Mouse (Mus musculus) right cerebral cortex, postnatal 4 days (tissue): ENCODE results near the gene Trim25.
"Not testable (repeated sequence)": the region's sequence is repeated elsewhere in the genome, so short reads cannot be mapped to it uniquely, and the experiment has no call there.

ENCODE experiments used
- DNase-seq: peaks from one replicate; pipeline ENCODE4 v3.0.0-alpha.2; 2022

Trim25 gene

DNA sequence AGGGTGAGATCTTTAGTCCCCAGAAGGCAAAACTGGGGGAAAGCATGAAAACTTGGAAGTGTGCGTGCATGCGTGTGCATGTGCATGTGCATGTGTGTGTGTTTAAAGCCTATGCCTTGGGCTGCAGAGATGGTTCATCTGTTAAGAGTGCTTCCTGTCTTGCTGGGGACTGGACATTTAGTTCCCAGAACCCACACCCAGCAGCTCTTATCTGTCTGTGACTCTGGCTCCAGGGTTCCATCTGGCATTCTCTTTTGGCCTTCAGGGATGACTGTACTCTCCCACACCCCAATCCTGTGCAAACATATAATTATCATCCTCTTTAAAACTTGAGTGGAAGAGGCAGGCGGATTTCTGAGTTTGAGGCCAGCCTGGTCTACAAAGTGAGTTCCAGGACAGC, 26.9 kb downstream of the Trim25 start:
- DNase-seq: no peak

DNA sequence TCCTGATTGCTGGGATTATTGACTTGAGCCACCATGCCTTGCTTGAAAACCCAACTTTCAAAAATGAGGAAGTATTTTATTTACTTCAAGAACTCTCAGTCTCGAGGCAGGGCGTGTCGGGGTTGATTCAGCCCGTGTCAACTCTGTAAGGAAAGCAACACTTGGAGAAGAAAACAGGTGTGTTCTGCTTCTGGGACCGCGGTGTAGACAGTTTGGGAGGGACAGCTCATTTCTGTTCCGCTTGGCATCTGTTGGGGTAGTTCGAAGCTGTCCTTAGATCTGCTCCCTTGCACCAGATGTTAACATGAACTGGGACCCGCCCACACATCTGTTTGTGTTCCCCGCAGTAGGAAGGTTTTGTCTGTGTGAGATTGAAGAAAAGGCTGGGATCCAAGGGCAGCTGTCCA, 28.8 kb downstream of the Trim25 start:
- no peak for DNase-seq

DNA sequence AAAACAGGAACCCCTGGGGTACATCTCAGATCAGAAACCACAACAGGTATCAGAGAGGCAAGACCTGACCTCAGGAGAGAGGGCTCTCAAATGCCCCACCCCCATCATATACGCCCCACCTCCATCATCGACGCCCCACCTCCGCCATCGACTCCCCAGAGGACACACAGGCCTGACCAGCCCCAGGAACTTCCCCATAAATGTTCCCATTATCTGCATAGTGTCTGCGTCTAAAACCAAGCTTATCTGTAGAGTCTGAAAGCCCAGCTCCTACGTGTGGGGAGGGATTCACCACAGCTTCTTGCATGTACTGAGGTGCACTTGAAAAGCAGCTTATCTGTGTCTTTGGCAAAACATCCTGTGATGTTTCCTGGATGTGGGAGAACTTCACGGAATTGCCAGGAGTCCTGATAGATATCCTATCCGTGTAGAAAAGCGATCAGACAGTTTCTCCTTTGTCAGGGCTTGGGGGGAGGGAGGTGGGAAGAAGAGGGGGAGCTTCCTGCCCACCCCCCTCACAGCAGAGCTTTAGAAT, 29.8 kb downstream of the Trim25 start:
- DNase-seq: no peak

DNA sequence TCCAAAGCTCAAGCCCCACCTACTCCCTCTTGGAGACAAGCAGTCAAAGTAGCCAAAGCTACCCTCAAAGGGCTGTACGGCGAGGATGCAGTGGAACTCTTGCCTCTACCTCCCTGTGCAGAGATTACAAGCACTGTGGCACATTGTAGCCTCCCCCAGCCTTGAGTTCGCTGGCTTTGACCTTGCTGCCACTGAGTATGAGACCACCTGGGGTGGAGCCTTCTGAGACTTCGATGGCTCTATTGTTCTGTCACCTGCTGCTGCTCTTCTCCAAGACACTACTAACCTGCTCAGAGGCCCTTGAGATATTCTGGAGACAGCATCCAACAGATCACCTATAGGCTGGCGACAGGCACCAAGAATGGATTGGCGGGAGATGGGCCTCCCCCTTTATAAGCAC, 31.4 kb downstream of the Trim25 start:
- DNase-seq: no peak

DNA sequence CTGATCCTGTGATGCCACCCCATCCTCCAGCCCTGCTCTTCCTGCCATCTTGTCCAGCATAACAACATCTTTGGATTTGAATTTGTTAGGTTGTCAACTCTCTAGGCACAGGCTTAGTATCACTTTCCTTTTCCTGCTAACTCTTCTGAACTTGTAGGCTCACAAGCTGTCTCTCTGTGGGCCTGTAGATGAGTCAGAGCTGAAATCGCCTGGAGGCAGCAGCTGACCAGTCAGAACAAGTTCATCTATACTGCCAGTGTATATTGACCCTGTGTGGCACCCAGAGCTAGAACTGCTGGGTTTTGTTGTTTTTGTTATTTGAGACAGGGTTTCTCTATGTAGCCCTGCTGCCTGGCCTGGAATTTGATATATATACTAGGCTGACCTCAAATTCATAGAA, 32.0 kb downstream of the Trim25 start:
- no peak for DNase-seq

DNA sequence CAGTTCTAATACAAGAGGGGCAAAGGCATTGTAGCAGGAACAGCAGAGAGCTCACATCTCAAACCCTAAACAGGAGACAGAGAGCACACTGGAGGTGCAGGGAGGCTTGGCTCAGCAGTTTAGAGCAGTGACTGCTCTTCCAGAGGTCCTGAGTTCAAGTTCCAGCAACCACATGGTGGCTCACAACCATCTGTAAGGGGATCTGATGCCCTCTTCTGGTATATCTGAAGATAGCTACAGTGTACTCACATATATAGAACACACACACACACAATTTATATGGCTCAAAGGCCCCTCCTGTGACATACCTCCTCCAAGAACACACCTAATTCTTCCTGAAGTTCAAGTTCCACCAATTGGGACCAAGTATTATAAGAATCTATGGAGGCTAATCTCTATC, 35.4 kb downstream of the Trim25 start:
- DNase-seq: no peak

DNA sequence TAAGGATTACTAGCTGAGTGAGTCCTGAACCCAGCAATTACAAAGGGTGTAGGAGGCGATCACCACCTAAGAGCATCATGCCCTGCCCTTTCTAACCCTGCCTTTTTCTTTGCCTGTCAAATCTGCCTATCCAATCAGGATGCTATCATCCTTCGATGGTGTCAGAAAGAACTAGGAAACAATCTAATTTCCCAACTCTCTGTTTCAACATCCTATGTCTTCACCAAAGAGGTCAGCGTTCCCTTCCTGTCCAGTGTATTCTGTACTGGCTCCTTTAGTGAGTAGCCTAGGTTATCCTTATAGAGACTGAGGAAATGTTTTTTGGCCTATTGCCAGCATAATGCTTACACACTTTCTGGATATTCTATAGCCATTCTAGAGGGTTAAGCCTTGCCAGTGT, 36.4 kb downstream of the Trim25 start:
- no peak for DNase-seq

DNA sequence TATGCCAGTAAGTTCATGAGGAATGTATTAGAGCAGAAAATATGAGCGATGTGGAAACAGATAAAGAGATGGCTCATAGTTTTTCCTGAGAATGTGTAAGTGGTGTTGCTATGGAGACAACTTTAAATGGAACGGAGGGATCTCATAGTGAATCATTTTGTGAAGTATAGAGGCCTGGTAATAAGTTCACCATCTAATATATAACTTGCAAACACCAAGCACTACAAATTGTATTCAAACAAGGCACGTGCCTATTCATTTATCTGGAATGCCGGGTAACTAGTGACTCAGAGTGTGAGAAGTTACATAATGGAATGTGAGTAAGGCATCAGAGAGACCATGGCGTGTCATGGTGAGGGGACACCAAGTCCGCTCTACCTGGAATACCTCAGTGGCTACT, 39.3 kb downstream of the Trim25 start:
- no peak for DNase-seq

DNA sequence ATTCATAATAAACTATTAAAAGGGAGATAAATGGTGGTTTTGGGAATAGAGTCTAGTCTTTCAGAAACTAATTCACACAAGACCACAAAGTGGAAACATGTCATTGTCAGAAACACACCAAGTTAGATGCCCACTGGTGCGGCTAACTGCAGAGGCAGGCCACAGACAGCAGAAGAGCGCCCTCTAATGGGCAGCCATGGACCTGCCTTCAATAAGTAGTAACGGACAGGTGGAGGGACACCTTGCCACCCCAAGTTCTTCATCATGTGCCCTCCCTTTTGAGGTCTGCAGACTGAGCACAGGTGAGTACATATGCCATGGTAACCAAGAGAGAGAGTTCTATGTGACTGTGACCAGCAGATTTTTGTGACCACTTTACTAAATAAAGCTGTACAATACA, 40.1 kb downstream of the Trim25 start:
- DNase-seq: peak; percentile 35

DNA sequence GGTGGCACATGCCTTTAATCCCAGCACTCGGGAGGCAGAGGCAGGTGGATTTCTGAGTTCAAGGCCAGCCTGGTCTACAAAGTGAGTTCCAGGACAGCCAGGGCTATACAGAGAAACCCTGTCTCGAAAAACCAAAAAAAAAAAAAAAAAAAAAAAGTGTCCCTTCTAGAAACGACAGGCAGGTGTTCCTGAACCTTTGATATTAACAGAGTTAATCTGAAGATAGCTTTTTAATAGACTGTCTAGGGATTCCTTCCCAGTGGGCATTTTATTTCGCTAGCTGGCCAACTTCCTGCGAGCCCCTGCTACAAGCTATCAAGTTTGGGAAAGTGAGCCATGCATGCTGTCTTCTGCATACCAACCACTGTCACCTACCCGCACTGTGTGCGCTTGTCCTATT, 41.9 kb downstream of the Trim25 start:
- DNase-seq: not testable (repeated sequence)

DNA sequence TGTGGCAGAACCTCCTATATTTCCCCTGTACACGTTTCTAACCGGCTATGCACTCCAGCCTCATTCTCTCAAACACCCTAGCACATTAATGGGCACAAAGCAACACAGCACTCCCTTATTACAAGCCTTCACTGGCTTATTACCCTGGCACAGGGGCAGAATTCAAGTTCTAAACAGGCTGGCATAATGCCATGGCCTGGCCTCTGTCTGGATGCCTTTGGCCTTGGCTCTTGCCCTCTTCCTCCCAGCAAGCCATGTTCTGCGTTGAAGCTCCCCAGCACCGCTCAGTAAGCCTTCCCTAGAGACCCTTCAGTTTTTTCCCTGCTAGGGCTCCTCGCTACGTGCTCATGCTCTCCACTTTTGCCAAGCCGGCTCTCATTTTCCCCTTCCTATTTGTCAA, 43.9 kb downstream of the Trim25 start:
- no peak for DNase-seq

DNA sequence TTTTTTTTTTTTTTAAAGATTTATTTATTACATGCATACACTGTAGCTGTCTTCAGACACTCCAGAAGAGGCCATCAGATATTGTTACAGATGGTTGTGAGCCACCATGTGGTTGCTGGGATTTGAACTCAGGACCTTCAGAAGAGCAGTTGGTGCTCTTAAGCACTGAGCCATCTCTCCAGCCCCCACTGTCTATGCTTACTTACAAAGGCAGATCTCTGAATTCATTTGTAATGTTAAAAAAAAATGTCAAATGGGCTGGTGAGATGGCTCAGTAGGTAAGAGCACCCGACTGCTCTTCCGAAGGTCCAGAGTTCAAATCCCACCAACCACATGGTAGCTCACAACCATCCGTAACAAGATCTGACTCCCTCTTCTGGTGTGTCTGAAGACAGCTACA, 46.3 kb downstream of the Trim25 start:
- DNase-seq: not testable (repeated sequence)

DNA sequence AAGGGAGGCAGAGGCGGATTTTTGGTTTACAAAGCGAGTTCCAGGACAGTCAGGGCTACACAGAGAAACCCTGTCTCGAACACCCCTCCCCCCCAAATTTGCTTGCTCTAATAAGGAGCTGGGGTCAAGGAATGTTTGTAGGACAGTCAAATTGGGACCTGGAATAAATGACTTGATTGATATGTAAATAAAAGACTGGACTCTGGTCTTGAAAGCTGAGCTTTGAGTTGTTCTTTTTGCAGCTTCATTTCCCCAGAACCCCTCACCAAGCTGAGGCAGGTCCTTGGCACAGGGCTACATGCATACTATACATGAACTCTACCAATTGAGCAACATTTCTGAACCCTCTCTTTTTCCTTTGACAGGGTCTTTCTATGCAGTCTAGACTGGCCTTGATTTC, 46.8 kb downstream of the Trim25 start:
- no peak for DNase-seq

DNA sequence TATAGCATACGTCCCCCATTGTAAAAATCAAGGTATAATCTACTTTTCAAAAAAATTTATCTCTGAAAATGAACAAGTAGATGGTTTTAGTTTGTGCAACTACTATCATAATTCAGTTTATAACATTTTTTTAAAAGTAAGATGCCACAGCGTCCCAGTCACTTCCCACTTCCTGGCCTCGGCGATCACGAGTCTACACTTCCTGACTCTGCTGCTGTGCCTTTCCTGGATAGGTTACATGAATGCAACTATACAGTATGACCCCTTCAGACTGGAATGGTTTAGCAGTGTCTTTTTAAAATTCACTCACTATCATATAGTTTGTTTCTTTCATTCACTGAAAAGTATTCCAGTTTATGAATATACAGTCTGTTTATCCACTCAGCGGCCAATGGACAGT, 52.6 kb downstream of the Trim25 start:
- DNase-seq: no peak

DNA sequence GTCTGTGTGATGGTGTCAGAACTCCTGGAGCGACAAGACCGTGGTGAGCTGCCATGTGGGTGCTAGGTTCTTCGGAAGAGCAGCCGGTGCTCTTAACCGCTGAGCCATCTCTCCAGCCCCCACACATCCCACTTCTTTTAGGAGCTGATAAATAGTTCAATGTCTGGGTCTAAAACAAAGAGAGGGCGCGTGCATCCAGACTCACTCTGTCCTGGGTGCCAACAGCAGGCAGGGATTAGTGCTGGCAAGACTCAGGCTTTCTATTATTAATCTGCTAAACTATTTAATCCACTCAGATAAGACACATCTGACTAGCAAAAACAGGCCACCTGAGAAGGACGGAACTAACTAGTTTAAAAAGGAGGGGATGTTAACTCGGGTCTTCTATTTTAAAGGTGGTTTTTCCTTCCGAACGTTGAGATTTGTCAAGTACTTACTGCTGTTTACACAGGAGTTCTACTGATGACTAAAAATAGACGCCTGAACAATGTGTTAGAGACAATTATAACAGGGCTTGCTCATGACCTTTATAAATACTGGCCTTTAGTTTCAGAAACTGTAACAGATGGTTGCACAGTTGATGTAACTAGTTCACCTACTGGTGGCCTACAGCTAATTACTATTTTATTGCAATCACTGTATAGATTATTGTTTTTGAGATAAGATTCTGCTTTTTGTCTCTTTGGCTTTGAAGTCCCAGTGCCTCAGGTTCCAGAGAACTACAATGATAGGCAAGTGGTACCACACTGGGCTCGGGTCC, 56.9 kb downstream of the Trim25 start:
- no peak for DNase-seq

DNA sequence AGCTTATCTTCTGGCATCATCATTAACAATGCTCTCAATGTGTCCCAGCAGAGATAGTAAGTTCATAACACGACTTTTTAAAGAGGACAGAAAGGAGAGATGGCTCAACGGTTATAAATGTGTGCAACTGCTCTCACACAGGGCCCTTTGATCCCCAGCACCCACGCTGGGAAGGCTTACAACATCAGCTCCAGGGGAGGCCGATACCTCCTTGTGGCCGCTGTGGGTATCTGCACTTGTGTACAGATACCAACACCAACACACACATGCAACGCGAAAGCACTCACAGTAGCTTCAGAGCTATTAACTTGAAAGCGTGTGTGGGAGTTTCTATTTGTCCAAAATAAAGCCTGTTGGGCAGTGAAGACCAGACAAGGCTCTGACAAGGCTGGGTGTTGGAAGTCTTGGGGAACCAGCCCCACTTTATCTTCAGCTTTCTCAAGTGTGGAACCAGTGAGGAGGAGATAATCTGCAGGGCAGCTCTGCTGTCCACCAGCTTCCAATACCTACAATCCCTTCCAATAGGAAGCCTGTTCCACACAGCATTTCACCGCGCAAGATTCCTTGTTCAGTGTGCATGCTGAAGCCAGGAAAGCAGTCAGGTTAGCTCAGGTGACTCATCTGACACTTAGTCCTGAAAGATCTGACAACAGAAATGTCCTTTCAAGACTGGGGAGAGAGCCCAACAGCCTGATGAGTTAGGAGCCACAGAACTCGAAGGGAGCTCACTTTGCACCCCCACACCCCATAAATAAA, 59.5 kb downstream of the Trim25 start:
- DNase-seq: no peak

DNA sequence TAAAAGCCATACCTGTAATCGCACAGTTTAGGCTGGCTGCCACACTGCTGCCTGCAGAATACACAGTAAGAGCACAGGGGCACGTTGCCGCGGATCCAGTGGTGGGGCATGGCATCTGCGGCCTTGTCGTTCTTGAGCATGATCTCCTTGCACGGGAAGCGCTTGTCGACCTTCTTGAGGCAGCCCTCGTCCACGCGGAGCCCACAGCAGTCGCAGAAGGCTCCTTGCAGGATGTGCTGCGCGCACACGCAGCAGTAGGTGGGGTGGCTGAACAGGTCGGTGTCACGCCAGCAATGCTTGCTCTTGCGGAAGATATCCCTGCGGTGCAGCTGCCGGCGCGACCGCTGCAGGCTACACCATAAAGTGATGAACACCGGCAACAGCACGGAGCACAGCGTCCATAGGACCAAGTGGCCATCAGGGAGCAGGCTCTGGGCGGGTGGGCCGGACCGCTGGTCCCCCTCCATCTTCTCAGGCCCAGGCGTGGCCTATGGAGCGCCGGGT, 60.8 kb downstream of the Trim25 start:
- DNase-seq: peak; percentile 49

DNA sequence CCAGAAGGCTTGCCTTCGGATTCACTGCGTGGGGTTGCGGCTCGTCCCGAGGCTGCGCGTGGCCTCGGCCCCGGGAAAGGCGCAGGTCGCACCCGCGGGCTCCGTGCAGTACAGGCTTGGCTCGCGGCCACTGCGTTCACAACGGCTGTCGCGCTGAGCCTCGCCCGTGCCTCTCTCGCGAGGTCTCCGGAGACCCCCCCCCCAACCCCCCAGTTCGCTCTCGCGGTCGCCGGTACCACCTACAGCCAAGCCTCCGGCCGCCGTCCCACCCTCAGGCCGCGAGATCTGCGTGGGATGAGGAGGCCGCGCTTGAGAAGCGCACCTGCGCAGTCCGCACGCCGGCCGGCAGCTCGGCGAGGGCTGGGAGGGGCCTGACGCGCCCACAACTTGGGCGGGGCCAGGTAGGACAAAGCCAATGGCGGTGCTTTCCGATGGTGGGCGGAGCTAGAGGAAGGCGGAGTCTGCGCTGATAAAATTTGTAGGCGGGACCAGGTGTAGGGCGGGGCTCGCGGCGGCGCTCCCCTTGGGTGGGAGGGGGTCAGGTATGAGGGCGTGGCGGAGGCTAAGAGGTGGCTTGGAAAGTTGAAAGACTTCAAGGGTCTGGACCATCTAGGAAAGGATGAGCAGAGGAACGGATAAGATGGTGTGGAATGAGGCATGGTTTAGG, 61.4 kb downstream of the Trim25 start:
- DNase-seq: peak; percentile 84

DNA sequence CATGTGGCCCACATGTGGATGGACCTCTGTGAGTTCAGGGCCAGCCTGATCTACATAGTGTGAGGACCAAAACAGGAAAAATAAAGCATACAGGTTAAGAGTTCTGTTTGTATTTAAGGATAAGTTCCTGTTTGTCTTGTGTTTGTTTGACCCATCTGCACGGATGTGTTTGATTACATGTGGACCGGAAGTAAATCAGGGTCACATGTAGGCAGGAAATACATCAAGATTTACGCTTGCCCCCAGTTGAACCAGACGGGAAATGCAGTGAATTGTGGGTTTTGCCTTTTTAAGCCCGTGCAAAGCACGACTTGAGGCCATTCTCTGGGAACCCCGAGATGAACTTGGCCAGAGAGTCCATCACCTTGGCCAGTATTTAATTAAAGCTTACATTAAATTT, 62.2 kb downstream of the Trim25 start:
- DNase-seq: no peak

DNA sequence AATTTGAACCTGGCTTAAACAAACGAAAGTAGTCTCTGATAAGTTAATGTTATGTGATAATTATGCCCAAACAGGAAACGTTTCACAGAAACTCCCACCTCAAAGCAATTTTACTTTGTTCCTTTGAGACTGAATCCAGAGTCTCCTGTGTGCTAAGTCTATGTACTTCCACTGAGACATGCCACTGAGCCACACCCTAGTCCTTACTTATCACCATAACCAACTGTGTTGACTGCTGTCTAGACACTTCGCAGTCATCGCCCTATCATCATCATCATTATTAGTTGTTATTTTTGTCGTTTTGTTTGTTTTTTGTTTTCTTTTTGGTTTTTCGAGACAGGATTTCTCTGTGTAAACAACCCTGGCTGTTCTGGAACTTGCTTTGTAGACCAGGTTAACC, 65.1 kb downstream of the Trim25 start:
- DNase-seq: no peak

DNA sequence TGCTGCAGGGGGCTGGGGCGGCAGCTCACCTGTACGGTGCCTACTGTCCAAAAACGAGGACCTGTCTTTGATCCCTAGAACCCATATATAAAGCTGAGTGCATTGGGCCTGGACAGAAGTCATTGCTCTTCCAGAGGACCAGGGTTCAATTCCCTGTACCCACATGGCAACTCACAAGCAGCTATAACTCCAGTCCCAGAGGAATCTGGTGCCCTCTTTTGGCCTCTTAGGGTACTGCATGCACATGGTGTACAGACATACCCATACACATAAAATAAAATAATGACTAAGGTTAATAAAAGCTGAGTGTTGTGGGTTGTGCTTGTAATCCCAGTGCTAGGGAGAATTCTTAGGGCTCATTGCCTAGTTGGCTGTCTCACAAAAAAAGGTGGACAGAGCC, 66.1 kb downstream of the Trim25 start:
- DNase-seq: no peak

DNA sequence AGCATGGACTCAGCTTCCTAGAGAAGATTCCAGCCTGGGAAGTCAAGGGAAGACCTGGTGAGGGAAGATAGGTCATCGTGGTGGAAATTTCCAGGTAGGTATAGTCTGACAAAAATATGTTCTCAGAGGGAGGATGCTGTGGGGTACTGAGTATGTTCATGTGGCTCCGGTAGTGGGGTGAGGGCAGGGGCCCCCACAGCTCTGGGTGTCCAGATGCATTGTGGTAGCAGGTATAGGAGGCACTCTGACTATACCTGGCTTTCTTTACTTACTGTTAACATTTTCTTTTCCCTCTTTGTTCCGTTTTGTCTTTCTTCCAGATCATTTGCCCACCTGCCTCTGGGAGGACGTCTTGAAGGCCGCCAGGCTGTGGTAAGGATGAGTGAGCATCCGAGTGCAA, 67.0 kb downstream of the Trim25 start:
- DNase-seq: no peak

DNA sequence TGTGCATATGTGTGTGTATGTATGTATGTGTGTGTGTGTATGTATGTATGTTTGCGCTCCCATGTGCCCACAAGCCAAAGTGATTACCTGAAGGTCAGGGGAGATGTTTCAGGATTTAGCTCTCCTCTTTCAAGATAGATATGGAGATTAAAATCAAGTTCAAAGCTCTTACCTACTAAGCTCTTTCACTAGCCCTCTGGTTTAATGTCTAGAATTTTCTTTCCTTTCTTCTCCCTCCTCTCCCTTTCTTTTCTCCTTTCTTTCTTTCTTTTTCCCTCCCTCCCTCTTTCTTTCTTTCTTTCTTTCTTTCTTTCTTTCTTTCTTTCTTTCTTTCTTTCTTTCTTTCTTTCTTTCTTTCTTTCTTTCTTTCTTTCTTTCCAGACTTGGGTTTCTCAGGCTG, 67.6 kb downstream of the Trim25 start, which contains the start of gene Dgke:
TSS of gene Dgke (minus strand) at position 101 of the 400 bp plus-strand sequence.
- no peak for DNase-seq
